Mouse (Mus musculus) brain, embryonic 18.5 days (tissue): ENCODE results near the gene Setd5.

Experiments used
- DNase-seq: peaks from one replicate; pipeline ENCODE4 v3.0.0-alpha.2; 2012; ENCODE audit warnings: low read depth, low spot score

Gene Setd5

GRCm38 (mm10) chr6:113054552-113055107 is 22.5 kb upstream of the Setd5 start:
- no peak for DNase-seq

- no peak for DNase-seq
Measured at GRCm38 (mm10) chr6:113060892-113061563, 16.1 kb upstream of the Setd5 start.

GRCm38 (mm10) chr6:113062253-113062652 is 14.9 kb upstream of the Setd5 start:
- no peak for DNase-seq

GRCm38 (mm10) chr6:113063363-113063762 is 13.8 kb upstream of the Setd5 start:
- DNase-seq: no peak

GRCm38 (mm10) chr6:113065186-113065585 is 12.0 kb upstream of the Setd5 start:
- DNase-seq: no peak

GRCm38 (mm10) chr6:113069154-113069553 is 8.0 kb upstream of the Setd5 start:
- no peak for DNase-seq

DNA sequence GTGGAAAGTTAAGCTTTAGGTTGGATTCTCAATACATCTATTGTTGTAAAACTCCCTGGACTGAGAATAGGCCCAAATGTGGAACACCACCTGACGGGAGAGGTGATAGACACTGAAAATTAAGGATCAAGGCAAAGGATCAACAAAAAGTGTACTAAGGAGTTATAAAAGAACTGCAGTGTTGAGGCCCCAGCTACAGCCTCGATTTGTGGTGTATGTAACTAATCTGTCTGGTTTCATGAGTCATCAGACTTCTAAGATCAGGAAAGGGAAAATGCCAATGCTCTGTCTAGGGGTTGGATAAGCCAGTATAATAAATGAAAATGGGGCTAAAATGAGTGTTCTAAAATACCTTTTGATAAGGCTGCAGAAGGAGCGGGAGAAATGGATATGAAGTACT is 1.9 kb upstream of the Setd5 start:
- no peak for DNase-seq

DNA sequence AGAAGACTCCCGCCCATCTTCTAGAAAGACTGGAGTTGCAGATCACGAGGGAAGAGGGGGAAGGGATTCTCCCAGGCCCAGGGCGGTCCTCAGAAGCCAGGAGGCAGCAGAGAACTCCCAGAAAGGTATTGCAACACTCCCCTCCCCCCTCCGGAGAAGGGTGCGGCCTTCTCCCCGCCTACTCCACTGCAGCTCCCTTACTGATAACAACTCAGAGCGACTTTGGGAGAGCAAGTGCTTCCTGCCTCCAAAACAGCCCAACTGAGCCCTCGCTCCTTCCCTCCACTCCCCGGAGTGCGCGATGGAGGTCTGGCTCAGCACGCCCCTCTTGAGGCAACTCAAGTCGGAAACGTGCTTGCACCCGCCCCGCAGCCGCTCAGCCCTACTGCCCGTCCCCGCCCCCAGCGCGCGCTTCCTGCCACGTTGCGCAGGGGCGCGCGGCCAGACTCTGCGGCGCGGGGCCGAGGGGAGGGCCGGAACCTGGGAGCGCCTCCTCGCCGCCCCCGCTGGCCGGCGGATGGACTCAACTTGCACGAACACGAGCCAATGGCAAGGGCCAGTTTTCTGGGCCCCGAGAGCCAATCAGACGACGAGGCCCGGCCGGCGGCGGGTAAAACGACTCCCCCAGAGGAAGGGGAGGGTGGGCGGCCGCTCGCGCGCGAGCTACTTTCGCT is 1.0 kb upstream of the Setd5 start:
- peak; percentile 49 for DNase-seq

GRCm38 (mm10) chr6:113077569-113078030 is 435 bp downstream of the Setd5 start:
- DNase-seq: no peak

- DNase-seq: no peak
Measured at GRCm38 (mm10) chr6:113078031-113078721, 1.0 kb downstream of the Setd5 start.

GRCm38 (mm10) chr6:113079492-113079891 is 2.3 kb downstream of the Setd5 start:
- no peak for DNase-seq

GRCm38 (mm10) chr6:113082229-113082628 is 5.1 kb downstream of the Setd5 start:
- no peak for DNase-seq

- no peak for DNase-seq
Measured at GRCm38 (mm10) chr6:113084590-113084989, 7.4 kb downstream of the Setd5 start.

GRCm38 (mm10) chr6:113093206-113093605 is 16.0 kb downstream of the Setd5 start:
- DNase-seq: no peak

DNA sequence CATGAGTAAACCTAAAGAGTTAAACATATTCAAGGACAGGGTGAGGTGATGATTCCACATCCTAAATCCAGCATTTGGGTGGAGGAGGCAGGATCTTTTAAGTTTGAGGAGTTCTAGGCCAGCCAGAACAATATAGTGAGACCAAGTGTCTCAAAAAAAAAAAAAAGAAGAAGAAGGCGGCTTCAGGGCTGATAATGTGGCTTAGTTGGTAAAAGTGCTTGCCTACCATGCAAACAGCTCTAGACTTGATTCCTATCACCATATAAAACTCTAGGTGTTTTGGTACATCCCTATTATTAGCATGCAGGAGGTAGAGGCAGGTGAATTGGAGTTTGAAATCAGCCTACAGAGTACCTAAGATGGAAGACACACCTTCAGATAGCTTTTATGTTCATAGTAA is 18.4 kb downstream of the Setd5 start:
- no peak for DNase-seq

GRCm38 (mm10) chr6:113097662-113098061 is 20.5 kb downstream of the Setd5 start:
- no peak for DNase-seq

DNA sequence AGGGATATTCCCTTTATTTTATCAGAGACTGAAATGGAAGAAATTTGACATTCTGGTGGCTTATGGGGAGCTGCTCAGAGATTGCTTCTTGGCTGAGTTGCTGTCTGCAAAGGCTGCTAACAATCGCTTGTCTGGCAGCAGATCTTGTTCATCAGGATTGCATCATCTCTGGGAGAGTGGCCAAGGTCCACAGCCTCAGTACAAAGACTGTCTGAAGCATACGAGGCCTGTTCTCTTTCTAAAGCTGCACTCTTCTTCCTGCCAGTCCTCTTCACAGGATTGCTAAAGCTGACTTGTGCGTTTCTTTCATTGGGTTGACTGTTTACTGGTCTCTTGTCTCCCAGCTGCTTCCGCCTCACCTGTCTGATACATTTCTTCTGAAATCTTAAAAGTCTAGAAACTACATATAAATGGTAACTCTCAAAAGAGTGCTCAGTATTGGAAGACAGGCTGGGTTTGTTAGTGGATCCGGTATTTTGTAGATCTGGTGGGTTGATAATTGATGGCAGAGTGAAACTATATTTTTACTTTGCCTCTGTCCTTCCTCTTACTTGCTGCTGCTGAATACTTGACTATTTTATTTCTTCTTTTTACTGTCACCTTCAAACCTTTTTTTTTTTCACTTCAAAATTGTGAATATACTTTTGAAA is 22.6 kb downstream of the Setd5 start:
- DNase-seq: peak; percentile 76

DNA sequence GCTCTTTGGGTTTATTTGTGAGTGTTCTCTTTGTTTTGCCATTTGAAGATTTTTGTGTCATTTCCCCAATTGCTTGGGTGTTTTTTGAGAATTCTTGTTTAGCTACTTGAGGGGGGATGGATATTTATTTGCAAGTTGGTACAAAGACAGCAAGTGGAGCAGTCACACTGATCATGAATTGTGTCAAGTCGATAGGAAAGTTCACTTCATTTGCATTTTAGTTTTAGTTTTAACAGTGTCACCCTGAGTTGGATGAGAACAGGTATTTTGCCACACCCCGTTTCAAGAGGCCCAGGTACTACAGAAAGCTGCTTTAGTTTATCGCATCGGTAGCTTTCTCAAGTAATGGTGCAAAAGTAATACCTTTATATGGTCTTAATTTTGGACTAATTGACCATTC is 25.4 kb downstream of the Setd5 start:
- DNase-seq: no peak

DNA sequence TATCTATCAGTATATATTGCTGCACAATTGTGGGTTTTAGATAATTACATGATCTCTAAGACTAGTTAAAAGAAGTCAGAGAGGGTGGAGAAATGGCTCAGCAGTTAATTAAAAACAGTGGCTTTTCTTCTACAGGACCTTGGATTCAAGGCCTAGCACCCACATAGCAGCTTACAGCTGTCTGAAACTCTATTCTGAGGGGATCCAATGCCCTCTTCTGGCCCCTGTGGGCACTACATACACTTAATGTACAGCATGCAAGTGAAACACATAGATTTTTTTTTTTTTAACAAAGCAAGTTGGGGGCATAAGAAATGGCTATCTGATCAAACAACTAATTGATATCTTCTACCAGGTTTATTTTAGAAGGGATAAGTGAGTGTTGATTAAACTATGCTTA is 26.6 kb downstream of the Setd5 start:
- DNase-seq: no peak

DNA sequence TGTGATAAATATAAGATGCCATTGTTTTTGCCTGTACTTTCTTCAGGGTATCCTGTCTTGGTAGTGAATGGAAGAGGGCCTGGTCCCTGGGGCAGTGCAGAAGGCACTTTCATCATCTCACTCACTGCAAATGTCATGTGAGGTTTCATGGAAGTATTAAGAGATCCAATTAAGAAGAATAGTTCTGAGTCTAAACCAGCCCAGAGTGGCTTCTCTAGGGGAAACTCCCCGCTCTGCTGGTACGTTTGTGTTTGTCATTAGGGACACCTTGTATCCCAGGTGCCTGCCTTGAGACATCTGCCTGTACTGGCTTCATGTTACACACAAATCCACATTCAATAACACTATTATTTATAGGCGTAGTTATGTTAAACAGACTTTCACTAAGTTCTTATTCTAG is 32.2 kb downstream of the Setd5 start:
- DNase-seq: no peak

GRCm38 (mm10) chr6:113109956-113110355 is 32.8 kb downstream of the Setd5 start:
- DNase-seq: no peak

DNA sequence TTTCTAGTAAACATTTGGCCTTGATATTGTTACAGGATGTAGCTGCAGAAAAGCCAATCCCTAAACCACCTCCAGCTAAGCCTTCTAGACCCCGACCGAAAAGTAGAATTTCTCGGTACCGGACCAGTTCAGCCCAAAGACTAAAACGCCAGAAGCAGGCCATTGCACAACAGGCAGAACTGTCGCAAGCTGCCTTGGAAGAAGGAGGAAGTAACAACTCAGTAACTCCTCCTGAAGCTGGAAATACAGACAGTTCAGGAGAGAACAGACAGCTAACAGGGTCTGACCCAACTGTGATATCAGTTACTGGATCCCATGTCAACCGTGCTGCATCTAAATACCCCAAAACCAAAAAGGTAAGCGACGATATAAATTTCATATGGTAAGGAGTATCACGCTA is 43.6 kb downstream of the Setd5 start:
- DNase-seq: no peak
